Mouse (Mus musculus) activated CD4-positive, CD25-positive, alpha-beta regulatory T cell, adult 9 weeks (primary cell): ENCODE data around the gene Nphs1. TPM values are rescaled to one million over a fixed set of nuclear protein-coding genes. Genes with fewer than 3 reads are reported as not detected.

Experiments used
- polyA plus RNA-seq: library from polyadenylated mRNA; unstranded; fragments of 100-300 nt; shearing (Covaris generic); gene quantifications from one replicate; pipeline ENCODE4 v1.2.1, GENCODE M21; 2017

Gene Nphs1
- not detected for polyA plus RNA-seq

GRCm38 (mm10) chr7:30457629-30458330, at the start of gene Nphs1, which contains the start of gene Kirrel2:
Gene Nphs1 (plus strand): TSS chr7:30458315.
Gene Kirrel2 (minus strand): TSS chr7:30457690.

GRCm38 (mm10) chr7:30413596-30413995, 44.5 kb upstream of the Nphs1 start, which contains the start of gene Tyrobp:
Gene Tyrobp (plus strand): TSS chr7:30413760.

GRCm38 (mm10) chr7:30419561-30420499, 38.3 kb upstream of the Nphs1 start, which contains the start of gene Hcst:
Gene Hcst (minus strand): TSS chr7:30419854.

GRCm38 (mm10) chr7:30421175-30421889, 36.8 kb upstream of the Nphs1 start, which contains the start of gene Nfkbid:
Gene Nfkbid (plus strand): TSS chr7:30421732.

GRCm38 (mm10) chr7:30444971-30445751, 13.0 kb upstream of the Nphs1 start, which contains the start of gene Aplp1:
Gene Aplp1 (minus strand): TSS chr7:30445535.

GRCm38 (mm10) chr7:30493401-30493931, 35.4 kb downstream of the Nphs1 start, which contains the start of gene Prodh2:
Gene Prodh2 (plus strand): TSS chr7:30493622.

GRCm38 (mm10) chr7:30534633-30535577, 76.8 kb downstream of the Nphs1 start, which contains the start of gene Arhgap33:
Gene Arhgap33 (minus strand): TSS chr7:30535060.

Other genes with a start within 250 kb of the Nphs1 start
- gene Polr2i, start 226.4 kb upstream of the Nphs1 start, polyA plus RNA-seq, result 49.2 TPM
- gene Tbcb, start 226.0 kb upstream of the Nphs1 start, polyA plus RNA-seq, result 132 TPM
- not detected for gene Ovol3, start 222.6 kb upstream of the Nphs1 start, polyA plus RNA-seq
- 0.27 TPM for gene Thap8, start 178.2 kb upstream of the Nphs1 start, polyA plus RNA-seq
- 6.3 TPM for gene Wdr62, start 177.9 kb upstream of the Nphs1 start, polyA plus RNA-seq
- gene Clip3, start 166.6 kb upstream of the Nphs1 start, polyA plus RNA-seq, result 7.7 TPM
- 158 TPM for gene Alkbh6, start 149.6 kb upstream of the Nphs1 start, polyA plus RNA-seq
- 20.3 TPM for gene Syne4, start 143.5 kb upstream of the Nphs1 start, polyA plus RNA-seq
- gene E130208F15Rik, start 136.6 kb upstream of the Nphs1 start, polyA plus RNA-seq, result not detected
- 7.7 TPM for gene Sdhaf1, start 134.4 kb upstream of the Nphs1 start, polyA plus RNA-seq
- gene Lrfn3, start 95.5 kb upstream of the Nphs1 start, polyA plus RNA-seq, result not detected
- 7.6 TPM for gene Tyrobp, start 44.6 kb upstream of the Nphs1 start, polyA plus RNA-seq
- gene Hcst, start 38.5 kb upstream of the Nphs1 start, polyA plus RNA-seq, result 400 TPM
- 106 TPM for gene Nfkbid, start 36.6 kb upstream of the Nphs1 start, polyA plus RNA-seq
- gene Aplp1, start 12.8 kb upstream of the Nphs1 start, polyA plus RNA-seq, result 5.2 TPM
- not detected for gene Kirrel2, start 625 bp upstream of the Nphs1 start, polyA plus RNA-seq
- not detected for gene Prodh2, start 35.3 kb downstream of the Nphs1 start, polyA plus RNA-seq
- gene Arhgap33, start 76.7 kb downstream of the Nphs1 start, polyA plus RNA-seq, result 1.1 TPM
- 3.2 TPM for gene Hspb6, start 93.9 kb downstream of the Nphs1 start, polyA plus RNA-seq
- gene Proser3, start 94.0 kb downstream of the Nphs1 start, polyA plus RNA-seq, result 10.4 TPM
- 108 TPM for gene Lin37, start 101.5 kb downstream of the Nphs1 start, polyA plus RNA-seq
- 42.0 TPM for gene U2af1l4, start 105.0 kb downstream of the Nphs1 start, polyA plus RNA-seq
- gene Gm49396, start 105.0 kb downstream of the Nphs1 start, polyA plus RNA-seq, result 105 TPM
- 242 TPM for gene Psenen, start 105.3 kb downstream of the Nphs1 start, polyA plus RNA-seq
- gene Igflr1, start 107.1 kb downstream of the Nphs1 start, polyA plus RNA-seq, result 243 TPM
- gene Kmt2b, start 130.4 kb downstream of the Nphs1 start, polyA plus RNA-seq, result 12.2 TPM
- gene Zbtb32, start 140.6 kb downstream of the Nphs1 start, polyA plus RNA-seq, result 17.6 TPM
- gene Upk1a, start 154.5 kb downstream of the Nphs1 start, polyA plus RNA-seq, result 0.45 TPM
- 808 TPM for gene Cox6b1, start 167.8 kb downstream of the Nphs1 start, polyA plus RNA-seq
- not detected for gene Etv2, start 177.5 kb downstream of the Nphs1 start, polyA plus RNA-seq
- gene Rbm42, start 192.0 kb downstream of the Nphs1 start, polyA plus RNA-seq, result 206 TPM
- gene Haus5, start 206.7 kb downstream of the Nphs1 start, polyA plus RNA-seq, result 31.3 TPM
- gene Pmis2, start 213.3 kb downstream of the Nphs1 start, polyA plus RNA-seq, result not detected
- gene 2200002J24Rik, start 240.6 kb downstream of the Nphs1 start, polyA plus RNA-seq, result not detected